Mouse (Mus musculus) CD4-positive, CD25-positive, alpha-beta regulatory T cell (primary cell): ENCODE results near the gene Eef1e1. TPM values are rescaled to one million over a fixed set of nuclear protein-coding genes. Genes with fewer than 3 reads are reported as not detected.

Experiments used
- polyA plus RNA-seq: library from polyadenylated mRNA; unstranded; fragments of 100-300 nt; shearing (Covaris generic); gene quantifications from one replicate; pipeline ENCODE4 v1.2.1, GENCODE M21; 2017

Gene Eef1e1
- polyA plus RNA-seq: 33.9 TPM

GRCm38 (mm10) chr13:38658528-38659280 lies at the start of gene Eef1e1:
Gene Eef1e1, minus strand, starts transcription at chr13:38659058.

DNA sequence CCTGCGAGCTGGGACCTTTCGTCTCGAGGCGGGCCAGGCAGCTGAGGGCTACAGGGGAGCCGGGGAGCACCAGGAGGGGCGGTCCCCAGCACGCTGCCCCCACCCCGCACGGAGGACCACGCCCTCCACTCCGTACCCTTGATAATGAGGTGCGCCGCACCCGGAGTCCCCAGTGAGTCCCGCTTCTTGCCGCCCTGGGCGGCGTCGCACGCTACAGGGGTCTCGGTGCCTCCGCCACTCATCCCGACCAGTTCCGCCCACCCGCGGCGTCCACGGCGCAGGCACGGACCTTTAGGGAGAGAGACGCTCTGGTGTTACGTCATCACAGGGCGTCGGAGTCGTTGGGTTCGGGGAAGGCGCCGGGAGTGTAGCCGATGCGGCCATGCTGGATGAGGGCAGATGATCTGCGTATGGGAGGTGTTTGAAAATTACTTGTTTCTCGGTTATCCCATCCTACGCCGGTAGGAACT lies 24.0 kb downstream of the Eef1e1 start, which contains the start of gene Bloc1s5:
Gene Bloc1s5 (minus strand): TSS at position 310 of the 470 bp plus-strand sequence.

Other genes starting within 250 kb of the Eef1e1 start
- 71.4 TPM for gene Txndc5, start 130.2 kb downstream of the Eef1e1 start, polyA plus RNA-seq
- gene Bloc1s5, start 23.9 kb downstream of the Eef1e1 start, polyA plus RNA-seq: 7.8 TPM